In genomic region chr12:8275424-8275823, GRCm38 (mm10) we compare ENCODE assay signal across 37 mouse cellular contexts. TPM values are rescaled to one million over a fixed set of nuclear protein-coding genes. Genes with fewer than 3 reads are reported as not detected.
"Had no signal": no experiment of that assay in that cellular context is flagged by ENCODE, and none has a peak within 500 bp of the region (broad histone marks: within the 10 kb centered on the region; RNA-seq: fewer than 3 reads in every experiment).

No protein-coding gene starts in this region.

- H3K4me3 ChIP-seq: heart, embryonic 10.5 days; heart, embryonic 13.5 days; heart, embryonic 15.5 days; hindbrain, embryonic 10.5 days; hindbrain, embryonic 12.5 days; hindbrain, embryonic 13.5 days; hindbrain, embryonic 15.5 days; kidney, embryonic 15.5 days; layer of hippocampus, adult 2 months; left cerebral cortex, adult 2 months had no signal

- H3K9ac ChIP-seq: heart, embryonic 13.5 days; heart, embryonic 15.5 days; hindbrain, embryonic 12.5 days; hindbrain, embryonic 13.5 days; hindbrain, embryonic 14.5 days; hindbrain, embryonic 15.5 days; kidney, embryonic 15.5 days had no signal

- ATAC-seq: hindbrain, embryonic 16.5 days; hindbrain, postnatal 0 days; inflammation-experienced regulatory T-cells, adult 6 months; intestine, embryonic 16.5 days; intestine, postnatal 0 days had no signal

- H3K4me1 ChIP-seq: hindbrain, embryonic 10.5 days; hindbrain, embryonic 12.5 days; hindbrain, embryonic 13.5 days; hindbrain, embryonic 15.5 days; kidney, embryonic 15.5 days had no signal

- H3K27me3 ChIP-seq: heart, embryonic 13.5 days; heart, embryonic 15.5 days; hindbrain, embryonic 12.5 days; hindbrain, embryonic 13.5 days; hindbrain, embryonic 15.5 days; kidney, embryonic 15.5 days had no signal

- DNase-seq: heart, postnatal 10 days; heart, postnatal 14 days; heart, postnatal 36 days; heart, postnatal 4 days; kidney, adult 11 months; kidney, adult 18-20 months; kidney, adult 2 months; kidney, adult 8-10 months; kidney, adult 9 months; kidney, postnatal 10 days; kidney, postnatal 14 days; kidney, postnatal 25 days; kidney, postnatal 36 days; kidney, postnatal 4 days; layer of hippocampus, adult 9-11 months; layer of hippocampus, postnatal 36 days had no signal

- H3K27ac ChIP-seq: heart, embryonic 10.5 days; heart, embryonic 13.5 days; heart, embryonic 15.5 days; hindbrain, embryonic 10.5 days; hindbrain, embryonic 12.5 days; hindbrain, embryonic 13.5 days; hindbrain, embryonic 14.5 days; hindbrain, embryonic 15.5 days; hindbrain, postnatal 0 days; kidney, embryonic 15.5 days; kidney, postnatal 0 days; layer of hippocampus, adult 2 months; left cerebral cortex, adult 2 months had no signal

- H3K4me2 ChIP-seq: heart, embryonic 11.5 days; heart, embryonic 13.5 days; heart, embryonic 15.5 days; hindbrain, embryonic 12.5 days; hindbrain, embryonic 13.5 days; hindbrain, embryonic 14.5 days; hindbrain, embryonic 15.5 days; kidney, embryonic 15.5 days had no signal

- H3K36me3 ChIP-seq: heart, embryonic 10.5 days; heart, embryonic 15.5 days; hindbrain, embryonic 12.5 days; hindbrain, embryonic 15.5 days had no signal

- H3K9me3 ChIP-seq: heart, embryonic 10.5 days; heart, embryonic 13.5 days; heart, embryonic 15.5 days; hindbrain, embryonic 10.5 days; hindbrain, embryonic 12.5 days; hindbrain, embryonic 13.5 days; hindbrain, embryonic 15.5 days; kidney, embryonic 15.5 days had no signal

RNA-seq across cellular contexts. Expression of gene Gdf7, which starts 26.3 kb away (rescaled TPM):
- polyA plus RNA-seq: heart, embryonic 13.5 days; heart, embryonic 14.5 days; heart, embryonic 15.5 days; heart, embryonic 16.5 days; heart, postnatal 0 days; inflammation-experienced regulatory T-cells, adult 6 months; intestine, embryonic 16.5 days; intestine, postnatal 0 days had no signal
